Mouse (Mus musculus) olfactory bulb, adult 2 months (tissue): Measurements from ENCODE around the gene Arl6ip4.

ENCODE experiments used
- CTCF ChIP-seq: fragments of 200-500 bp; IDR thresholded peaks from 2 replicates; pipeline ENCODE4 v1.5.1; 2012; ENCODE audit warnings: low read depth, mild to moderate bottlenecking, low read length, moderate library complexity; ENCODE audit not compliant: insufficient read depth
- POLR2A ChIP-seq: fragments of 200-500 bp; IDR thresholded peaks from 2 replicates; pipeline ENCODE4 v1.6.1; 2012; ENCODE audit warnings: mild to moderate bottlenecking, low read depth, low read length, moderate library complexity; ENCODE audit not compliant: insufficient read depth

- no peak for TF ChIP-seq CTCF
- no peak for TF ChIP-seq POLR2A
These were observed 12.9 kb upstream of the Arl6ip4 start for GRCm38 (mm10) chr5:124103020-124103419.
